Mouse (Mus musculus) colon, adult 2 months (tissue): ENCODE measurements around the gene Srxn1. TPM values are rescaled to one million over a fixed set of nuclear protein-coding genes. Genes with fewer than 3 reads are reported as not detected.

Experiments
- polyA plus RNA-seq: library from polyadenylated mRNA; depleted of rRNA; stranded (reverse); fragments of >200 nt; gene quantifications from 2 replicates; pipeline ENCODE4 v1.2.3, GENCODE M21; 2012; rRNA removed

The Srxn1 gene
- 200 and 254 TPM in 2 replicates for polyA plus RNA-seq

GRCm38 (mm10) chr2:152105318-152106224 lies at the start of gene Srxn1:
Gene Srxn1 (plus strand): TSS chr2:152105516.

DNA sequence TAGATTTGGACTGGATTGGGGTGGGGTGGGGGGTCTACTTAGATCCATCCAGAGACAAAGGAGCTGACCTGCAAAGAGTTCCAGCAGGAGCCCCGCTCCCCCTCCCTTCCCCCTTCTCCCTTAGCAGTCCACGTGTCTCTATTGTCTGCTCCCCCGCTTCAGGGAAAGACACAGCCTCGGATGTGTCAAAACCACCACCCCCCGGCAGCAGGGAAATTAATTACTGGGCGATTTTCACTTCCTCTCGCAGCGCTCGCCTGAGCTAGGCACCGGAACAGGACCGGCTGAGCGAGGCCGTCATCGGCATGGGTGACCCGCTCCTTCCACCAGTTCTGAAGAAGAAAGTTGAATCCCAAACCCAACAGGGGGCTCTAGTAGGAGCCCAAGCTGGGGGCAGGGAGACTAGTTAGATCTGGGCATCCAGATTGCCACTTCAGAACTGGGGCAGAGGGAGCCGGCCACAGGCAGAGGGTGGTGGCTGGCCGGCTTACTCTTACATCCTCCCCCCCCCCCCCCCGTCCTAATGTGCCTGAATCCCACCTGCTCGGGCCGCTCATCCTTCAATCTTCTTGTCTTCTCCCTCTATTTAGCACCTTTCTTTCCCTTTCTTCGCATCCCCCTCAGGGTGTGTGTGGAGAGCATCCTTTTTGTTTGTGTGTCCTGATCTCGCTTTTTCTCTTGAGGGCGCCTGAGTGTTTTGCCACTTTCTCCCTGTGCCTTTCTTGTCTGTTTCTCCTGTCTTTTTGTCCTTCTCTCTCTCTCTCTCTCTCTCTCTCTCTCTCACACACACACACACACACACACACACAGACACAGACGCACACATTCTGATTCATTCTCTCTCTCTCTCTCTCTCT lies 24.4 kb upstream of the Srxn1 start, which contains the start of gene Scrt2:
Gene Scrt2 (plus strand): TSS at position 845 of the 857 bp plus-strand sequence.

GRCm38 (mm10) chr2:152143279-152144157 lies 38.2 kb downstream of the Srxn1 start, which contains the start of gene Tcf15:
Gene Tcf15 (plus strand): TSS chr2:152143561.

Other genes starting within 250 kb of the Srxn1 start
- 1.8 and 2.4 TPM in 2 replicates for gene Angpt4, start 194.3 kb upstream of the Srxn1 start, polyA plus RNA-seq
- 23.9 and 24.5 TPM in 2 replicates for gene Fam110a, start 125.3 kb upstream of the Srxn1 start, polyA plus RNA-seq
- 51.0 and 66.3 TPM in 2 replicates for gene Slc52a3, start 109.0 kb upstream of the Srxn1 start, polyA plus RNA-seq
- 0.09 TPM in 1 of 2 replicates, not detected in the other for gene Scrt2, start 24.0 kb upstream of the Srxn1 start, polyA plus RNA-seq
- gene Tcf15, start 38.0 kb downstream of the Srxn1 start, polyA plus RNA-seq, result 9.3 and 9.6 TPM in 2 replicates
- gene Csnk2a1, start 121.3 kb downstream of the Srxn1 start, polyA plus RNA-seq, result 12.2 and 13.8 TPM in 2 replicates
- gene Tbc1d20, start 188.3 kb downstream of the Srxn1 start, polyA plus RNA-seq, result 56.0 and 62.7 TPM in 2 replicates
- 239 and 263 TPM in 2 replicates for gene Rbck1, start 227.1 kb downstream of the Srxn1 start, polyA plus RNA-seq
- gene Trib3, start 238.5 kb downstream of the Srxn1 start, polyA plus RNA-seq, result 0.86 and 1.2 TPM in 2 replicates